Mouse (Mus musculus) liver, embryonic 14.5 days (tissue): ENCODE measurements at regions not wholly inside any gene's neighbourhood (a gene's known extent, or its start where the extent isn't known, plus 50 kb on each side); places are given as distances from the start of the nearest gene placed in this dataset.

ENCODE experiments used
- ATAC-seq: fragments of 200-750 bp; cut with Nextera tagmentation; 2 replicates; pipeline ENCODE4 v1.8.0; 2017; ENCODE audit warnings: moderate number of reproducible peaks, mild to moderate bottlenecking, moderate library complexity; ENCODE audit not compliant: insufficient read depth
- DNase-seq, 3 experiments: peaks; one replicate each; pipeline ENCODE4 v3.0.0-alpha.2; 2012 to 2013; ENCODE audit warnings: low read depth in 3 of 3, low spot score in 3 of 3
- H3K27ac ChIP-seq: fragments of 300-500 bp; sonication (generic); 2 replicates; pipeline ENCODE4 v1.5.1; 2014; ENCODE audit warnings: moderate library complexity, mild to moderate bottlenecking, control low read depth, inconsistent platforms
- H3K27me3 ChIP-seq: fragments of 300-500 bp; sonication (generic); 2 replicates; pipeline ENCODE4 v1.6.1; 2014; ENCODE audit warnings: mild to moderate bottlenecking, low read length, moderate library complexity; ENCODE audit not compliant: control insufficient read depth, insufficient read depth
- H3K36me3 ChIP-seq: fragments of 300-500 bp; sonication (generic); replicated peaks from 2 replicates; pipeline ENCODE4 v1.6.1; 2014; ENCODE audit warnings: low read depth; ENCODE audit not compliant: control insufficient read depth, insufficient read depth
- H3K4me1 ChIP-seq, 2 experiments: fragments of 200-500 bp in 1 of 2; fragments of 300-500 bp in 1 of 2; sonication (generic) in 1 of 2; replicated peaks; 2 replicates each; pipeline ENCODE4 v1.6.1; 2012 to 2014; ENCODE audit warnings: antibody characterized with exemption in 1 of 2, inconsistent platforms in 1 of 2, low read length in 1 of 2; ENCODE audit not compliant: control insufficient read depth in 2 of 2, insufficient read depth in 2 of 2
- H3K4me2 ChIP-seq: fragments of 300-500 bp; sonication (generic); 2 replicates; pipeline ENCODE4 v1.6.1; 2014; ENCODE audit warnings: low read depth, mild to moderate bottlenecking, control low read depth, moderate library complexity
- H3K4me3 ChIP-seq, 2 experiments: fragments of 200-500 bp in 1 of 2; fragments of 300-500 bp in 1 of 2; sonication (generic) in 1 of 2; 2 replicates each; pipeline ENCODE4 v1.5.1; 2012 to 2014; ENCODE audit warnings: low read depth in 2 of 2, low read length in 2 of 2, mild to moderate bottlenecking in 2 of 2, control low read depth in 1 of 2, inconsistent platforms in 1 of 2, moderate library complexity in 1 of 2; ENCODE audit not compliant: insufficient read depth in 1 of 2
- H3K9ac ChIP-seq: fragments of 300-500 bp; sonication (generic); replicated peaks from 2 replicates; pipeline ENCODE4 v1.6.1; 2014; ENCODE audit warnings: mild to moderate bottlenecking, control low read depth, moderate library complexity
- H3K9me3 ChIP-seq: fragments of 300-500 bp; sonication (generic); 2 replicates; pipeline ENCODE4 v1.6.1; 2016; ENCODE audit warnings: low read length, mixed read lengths; ENCODE audit not compliant: control insufficient read depth
- CTCF ChIP-seq: IDR thresholded peaks from 2 replicates; pipeline ENCODE4 v1.5.1; 2016; ENCODE audit warnings: antibody characterized with exemption, low read depth, control low read depth
- EP300 ChIP-seq: IDR thresholded peaks from 2 replicates; pipeline ENCODE4 v1.6.1; 2016; ENCODE audit warnings: antibody characterized with exemption, low read depth
- WGBS: fragments of 180-500 bp; shearing (Covaris S2); extraction: QIAGEN DNeasy Blood & Tissue Kit; methylation state at CpG from one replicate; pipeline ENCODE4 v1.1.7; 2014; ENCODE audit not compliant: insufficient replicate concordance; 5-methylcytosine and 5-hydroxymethylcytosine counted together

DNA sequence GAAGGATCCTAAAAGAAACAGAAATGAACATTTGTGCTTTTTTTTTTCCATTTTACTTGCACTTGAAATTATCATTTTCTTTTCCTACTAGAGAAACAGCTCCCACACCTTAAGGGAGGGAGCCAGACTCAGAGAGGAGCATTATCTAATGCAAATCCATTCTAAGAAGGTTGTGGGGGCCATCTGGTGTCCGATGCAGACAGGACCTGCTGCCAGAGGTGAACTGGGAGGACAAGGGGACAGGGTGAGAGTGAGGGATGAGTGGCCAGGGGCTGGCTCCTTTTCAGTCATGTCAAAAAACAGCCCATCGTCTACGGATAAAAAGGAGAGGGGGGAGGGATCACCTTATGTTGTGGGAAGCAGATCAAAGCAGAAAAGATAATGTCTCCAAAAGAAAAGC, 474.6 kb downstream of the Zfp536 start:
- DNase-seq (no peak), ATAC-seq (no peak)
- Histone ChIP-seq H3K4me3 (no peak overlapping the region), H3K27ac (no peak overlapping the region), H3K27me3 (no peaks in the 10 kb centered on the region), H3K4me2 (no peak overlapping the region), H3K36me3 (no peaks in the 10 kb centered on the region), H3K9ac (no peak overlapping the region), H3K4me1 (no peaks in the 10 kb centered on the region), H3K9me3 (no peaks in the 10 kb centered on the region)
- TF ChIP-seq CTCF (no peak), EP300 (no peak)
- 37% methylated on average over 3 of the region's 3 CpGs for WGBS

DNA sequence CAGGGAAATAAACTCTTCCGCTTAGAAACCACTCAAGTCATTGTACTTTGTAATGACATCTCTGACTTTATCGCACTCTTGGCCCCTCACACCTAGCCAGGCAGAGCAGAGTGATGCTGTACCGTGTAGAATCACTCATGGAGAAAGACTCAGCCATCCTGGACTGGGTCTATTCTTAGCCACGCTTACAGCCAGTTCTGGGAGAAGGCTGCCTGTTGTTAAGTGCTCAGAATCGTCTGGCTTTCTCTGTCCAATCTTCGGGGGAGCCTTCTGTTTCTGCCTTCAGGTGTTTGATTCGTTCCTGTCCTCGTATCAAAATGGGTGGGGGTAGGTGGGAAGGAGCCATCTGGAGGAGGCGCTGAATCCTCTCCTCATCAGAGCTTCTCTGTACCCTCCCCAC, 468.0 kb downstream of the Zfp536 start:
- Histone ChIP-seq H3K4me3 (no peak overlapping the region), H3K9me3 (no peaks in the 10 kb centered on the region), H3K36me3 (no peaks in the 10 kb centered on the region), H3K4me1 (no peaks in the 10 kb centered on the region), H3K4me2 (no peak overlapping the region), H3K9ac (no peak overlapping the region), H3K27ac (no peak overlapping the region), H3K27me3 (no peaks in the 10 kb centered on the region)
- WGBS: 56% methylated on average over 9 of the region's 9 CpGs
- no peak for DNase-seq
- ATAC-seq: no peak
- TF ChIP-seq EP300 (no peak), CTCF (no peak)

DNA sequence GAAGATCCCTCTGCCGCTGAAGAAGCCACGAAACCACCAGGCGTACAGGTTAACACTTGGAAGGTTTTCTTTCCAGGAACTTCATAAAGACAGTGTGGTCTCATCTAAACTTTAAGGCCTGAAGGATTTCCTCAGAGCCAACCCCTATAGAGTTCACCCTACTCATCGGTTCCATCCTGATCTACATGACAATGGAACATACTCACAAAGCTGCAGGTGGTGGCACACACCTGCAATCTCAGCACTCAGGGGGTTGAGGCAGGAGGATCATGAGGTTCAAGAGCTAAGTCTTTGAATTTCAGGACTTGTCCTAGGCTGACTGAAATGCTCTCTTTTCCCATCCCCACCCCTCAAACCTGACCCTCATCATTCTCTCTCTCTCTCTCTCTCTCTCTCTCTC, 466.2 kb downstream of the Zfp536 start:
- Histone ChIP-seq H3K27ac (no peak overlapping the region), H3K36me3 (no peaks in the 10 kb centered on the region), H3K4me3 (no peak overlapping the region), H3K9me3 (no peaks in the 10 kb centered on the region), H3K27me3 (no peaks in the 10 kb centered on the region), H3K4me1 (no peaks in the 10 kb centered on the region), H3K9ac (no peak overlapping the region), H3K4me2 (no peak overlapping the region)
- TF ChIP-seq CTCF (no peak), EP300 (no peak)
- ATAC-seq (no peak), DNase-seq (no peak)
- 56% methylated on average over 4 of the region's 4 CpGs for WGBS

DNA sequence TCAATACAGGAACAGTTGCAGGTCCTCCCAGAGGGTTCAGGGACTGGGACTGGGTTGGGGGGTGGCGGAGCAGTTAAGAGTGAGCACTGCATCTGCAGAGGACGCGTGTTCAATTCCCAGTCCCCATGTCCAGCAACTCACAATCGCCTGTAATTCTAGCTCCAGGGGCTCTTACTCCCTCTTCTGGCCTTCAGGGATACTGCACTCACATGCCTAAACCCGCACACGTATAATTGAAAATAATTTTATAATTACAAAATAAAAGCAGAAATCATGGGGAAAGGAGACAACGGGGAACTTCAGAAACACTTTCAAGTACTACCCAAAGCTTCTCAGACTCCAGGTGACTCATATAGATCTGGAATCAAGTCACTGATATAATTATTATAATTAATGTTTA, 448.8 kb downstream of the Zfp536 start:
- no peaks in the 10 kb centered on the region for H3K4me1 ChIP-seq
- DNase-seq (no peak), ATAC-seq (no peak)
- WGBS: 70% methylated on average over 7 of the region's 7 CpGs
- TF ChIP-seq CTCF (0 out of 2 replicates have a peak, but pooled peaks have one; percentile 6), EP300 (no peak)
- no peaks in the 10 kb centered on the region for H3K9me3 ChIP-seq
- H3K4me2 ChIP-seq: no peak overlapping the region
- no peaks in the 10 kb centered on the region for H3K27me3 ChIP-seq
- H3K36me3 ChIP-seq: no peaks in the 10 kb centered on the region
- no peak overlapping the region for H3K27ac ChIP-seq
- H3K9ac ChIP-seq: no peak overlapping the region
- no peak overlapping the region for H3K4me3 ChIP-seq

DNA sequence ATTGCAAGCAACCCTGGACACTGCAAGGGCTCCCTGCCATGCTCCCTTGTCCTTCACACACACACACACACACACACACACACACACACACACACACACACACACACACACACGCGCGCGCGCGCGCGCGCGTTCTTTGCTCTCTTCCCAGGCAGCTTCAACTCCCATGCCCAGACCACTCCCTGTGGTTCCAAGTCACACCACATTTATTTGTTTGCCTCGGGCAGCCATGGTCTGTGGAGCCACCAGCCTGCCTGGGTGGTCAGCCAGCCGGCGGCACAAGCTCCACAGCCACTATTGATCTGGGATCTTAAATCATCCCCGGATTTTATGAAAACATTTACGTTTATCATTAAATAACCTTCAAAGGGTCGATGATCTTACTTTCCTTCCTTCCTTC, 440.0 kb downstream of the Zfp536 start:
- Histone ChIP-seq H3K27me3 (peaks cover 3% of the 10 kb centered on the region), H3K4me2 (no peak overlapping the region), H3K36me3 (no peaks in the 10 kb centered on the region), H3K4me1 (no peaks in the 10 kb centered on the region; a peak in 1 of 4 replicates), H3K9me3 (no peaks in the 10 kb centered on the region), H3K9ac (no peak overlapping the region), H3K27ac (no peak overlapping the region), H3K4me3 (no peak overlapping the region)
- TF ChIP-seq EP300 (no peak), CTCF (no peak)
- ATAC-seq (no peak), DNase-seq (no peak)
- WGBS: 73% methylated on average over 16 of the region's 16 CpGs

DNA sequence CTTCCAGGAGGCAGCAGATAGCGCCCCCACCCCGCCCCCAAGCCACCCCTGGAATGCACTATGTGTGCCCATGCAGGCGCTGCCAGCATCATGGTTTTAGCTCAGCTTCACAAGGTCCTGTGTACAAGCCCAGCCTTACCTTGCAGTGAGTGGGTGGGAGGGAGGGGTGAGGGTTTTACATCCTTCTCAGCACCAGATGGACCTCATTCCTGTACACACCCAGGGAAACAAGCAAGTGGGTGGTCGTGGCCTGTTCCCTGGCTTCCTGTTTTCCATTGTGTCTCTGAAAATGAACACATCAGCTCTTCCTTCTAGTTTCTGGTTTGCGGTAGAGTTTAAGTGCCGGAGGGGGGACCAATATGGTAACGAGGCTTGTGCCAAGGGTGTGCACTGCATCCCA, 438.2 kb downstream of the Zfp536 start:
- ATAC-seq: no peak
- TF ChIP-seq CTCF (no peak), EP300 (no peak)
- 27% methylated on average over 7 of the region's 7 CpGs for WGBS

More for the DNA sequence above, 438.2 kb downstream of the Zfp536 start:
- no peak overlapping the region for H3K27ac ChIP-seq
- no peaks in the 10 kb centered on the region for H3K36me3 ChIP-seq
- H3K4me1 ChIP-seq: no peaks in the 10 kb centered on the region; a peak in 1 of 4 replicates
- no peak overlapping the region for H3K4me3 ChIP-seq
- H3K4me2 ChIP-seq: no peak overlapping the region
- DNase-seq: no peak
- H3K27me3 ChIP-seq: peaks cover 3% of the 10 kb centered on the region
- no peaks in the 10 kb centered on the region for H3K9me3 ChIP-seq
- no peak overlapping the region for H3K9ac ChIP-seq
